Mouse (Mus musculus) thymus, adult 2 months (tissue): ENCODE data around the gene Tapbpl.

ENCODE experiments used
- CTCF ChIP-seq: fragments of 200-500 bp; IDR thresholded peaks from 2 replicates; pipeline ENCODE4 v1.5.1; 2012; ENCODE audit warnings: mild to moderate bottlenecking, control low read depth, low read length, moderate library complexity, borderline replicate concordance; ENCODE audit not compliant: control insufficient read depth, poor library complexity, insufficient read depth; ENCODE audit errors: extremely low read depth
- POLR2A ChIP-seq: fragments of 200-500 bp; IDR thresholded peaks from 2 replicates; pipeline ENCODE4 v1.6.1; 2012; ENCODE audit warnings: mild to moderate bottlenecking, low read length, control low read depth, moderate library complexity; ENCODE audit not compliant: control insufficient read depth, poor library complexity, insufficient read depth; ENCODE audit errors: extremely low read depth

- no peak for TF ChIP-seq CTCF
- no peak for TF ChIP-seq POLR2A
Observed at GRCm38 (mm10) chr6:125179601-125180000, 52.1 kb downstream of the Tapbpl start.
